Mouse (Mus musculus) intestine, postnatal 0 days (tissue): ENCODE measurements around the gene Lmbr1. TPM values are rescaled to one million over a fixed set of nuclear protein-coding genes. Genes with fewer than 3 reads are reported as not detected.

Source experiments
- ATAC-seq: fragments of 200-750 bp; cut with Nextera tagmentation; 2 replicates; pipeline ENCODE4 v1.8.0; 2017; ENCODE audit warnings: mild to moderate bottlenecking, moderate TSS enrichment, moderate library complexity
- H3K27ac ChIP-seq: fragments of 300-500 bp; sonication (generic); 2 replicates; pipeline ENCODE4 v1.5.1; 2014; ENCODE audit warnings: mild to moderate bottlenecking, low read depth, low read length, moderate library complexity
- H3K27me3 ChIP-seq: fragments of 300-500 bp; sonication (generic); replicated peaks from 2 replicates; pipeline ENCODE4 v1.6.1; 2014; ENCODE audit warnings: low read length, mixed read lengths; ENCODE audit not compliant: control insufficient read depth, insufficient read depth
- H3K36me3 ChIP-seq: fragments of 300-500 bp; sonication (generic); 2 replicates; pipeline ENCODE4 v1.6.1; 2014; ENCODE audit warnings: mild to moderate bottlenecking, moderate library complexity; ENCODE audit not compliant: control insufficient read depth, insufficient read depth
- H3K4me1 ChIP-seq: fragments of 300-500 bp; sonication (generic); replicated peaks from 2 replicates; pipeline ENCODE4 v1.6.1; 2014; ENCODE audit warnings: antibody characterized with exemption, low read length, mixed read lengths; ENCODE audit not compliant: control insufficient read depth, insufficient read depth
- H3K4me2 ChIP-seq: fragments of 300-500 bp; sonication (generic); replicated peaks from 2 replicates; pipeline ENCODE4 v1.6.1; 2014; ENCODE audit warnings: low read depth, mild to moderate bottlenecking, moderate library complexity
- H3K4me3 ChIP-seq: fragments of 300-500 bp; sonication (generic); 2 replicates; pipeline ENCODE4 v1.5.1; 2014; ENCODE audit warnings: low read depth, low read length
- H3K9ac ChIP-seq: fragments of 300-500 bp; sonication (generic); 2 replicates; pipeline ENCODE4 v1.6.1; 2014; ENCODE audit warnings: mild to moderate bottlenecking, low read depth, low read length
- H3K9me3 ChIP-seq: fragments of 300-500 bp; sonication (generic); 2 replicates; pipeline ENCODE4 v1.6.1; 2016; ENCODE audit warnings: mixed run types; ENCODE audit not compliant: control insufficient read depth
- CTCF ChIP-seq: sonication (generic); IDR thresholded peaks from 2 replicates; pipeline ENCODE4 v1.5.1; 2016; ENCODE audit warnings: low read depth, mild to moderate bottlenecking, control low read depth, antibody characterized with exemption, moderate library complexity
- WGBS: fragments of 180-500 bp; shearing (Covaris S2); extraction: QIAGEN DNeasy Blood & Tissue Kit; methylation state at CpG from one replicate; pipeline ENCODE4 v1.1.7; 2014; 5-methylcytosine and 5-hydroxymethylcytosine counted together
- microRNA-seq: library from miRNA; unstranded; fragments of <30 nt; microRNA quantifications from one replicate; pipeline ENCODE4, GENCODE M21; 2016
- polyA plus RNA-seq: library from polyadenylated mRNA; unstranded; fragments of >200 nt; fragmentation: Nextera tagmentation; extraction: Ambion mirVana; gene quantifications from 2 replicates; pipeline ENCODE4 v1.2.1, GENCODE M21; 2015

Gene Lmbr1
- polyA plus RNA-seq, 1 experiment from 2014 or later = 9.0 TPM

- Histone ChIP-seq H3K9me3 (no peaks in the 10 kb centered on the region), H3K4me3 (no peak overlapping the region), H3K36me3 (no peaks in the 10 kb centered on the region), H3K4me1 (no peaks in the 10 kb centered on the region), H3K27me3 (no peaks in the 10 kb centered on the region), H3K9ac (no peak overlapping the region), H3K27ac (no peak overlapping the region), H3K4me2 (no peak overlapping the region)
- TF ChIP-seq CTCF = no peak
- WGBS = 45% methylated on average over 5 of the region's 5 CpGs
- no peak for ATAC-seq
Measured at GRCm38 (mm10) chr5:29186798-29187197, 191.4 kb downstream of the Lmbr1 start.

Small RNAs within 50 kb of the gene (microRNA-seq; reads per million reads assigned to microRNA genes)
- gene Gm23801 = not detected

Other genes with a start within 250 kb of the Lmbr1 start
- gene Rnf32, start 182.4 kb downstream of the Lmbr1 start, polyA plus RNA-seq = 4.0 and 4.6 TPM in 2 replicates
- 14.5 and 16.0 TPM in 2 replicates for gene Nom1, start 56.3 kb upstream of the Lmbr1 start, polyA plus RNA-seq
- gene Mnx1, start 100.1 kb upstream of the Lmbr1 start, polyA plus RNA-seq = 0.65 and 0.78 TPM in 2 replicates
- gene Ube3c, start 190.9 kb upstream of the Lmbr1 start, polyA plus RNA-seq = 11.7 and 13.4 TPM in 2 replicates